10 mouse cellular contexts compared by ENCODE assay signal in genomic region chr6:13152062-13152640, GRCm38 (mm10).
DNase-seq lines count a peak whose midpoint lies in the region; ATAC-seq and TF ChIP-seq lines count a peak whose summit lies in the region.
"Had no signal": no experiment of that assay in that cellular context is flagged by ENCODE, and none has a peak within 500 bp of the region (broad histone marks: within the 10 kb centered on the region; RNA-seq: fewer than 3 reads in every experiment).

No protein-coding gene starts in this region.

- no peaks in the 10 kb centered on the region for H3K27me3 ChIP-seq in cerebellum, adult 2 months (ENCODE audit: control insufficient read depth, insufficient read depth, low read length)
- H3K27me3 ChIP-seq in neural tube, embryonic 15.5 days (replicated peaks): no peaks in the 10 kb centered on the region
- H3K27me3 ChIP-seq: embryonic facial prominence, embryonic 13.5 days; lung, embryonic 15.5 days had no signal

- H3K9ac ChIP-seq in neural tube, embryonic 15.5 days (replicated peaks): no peak overlapping the region
- H3K9ac ChIP-seq: embryonic facial prominence, embryonic 13.5 days; lung, embryonic 15.5 days had no signal

- intact Hi-C loops in heart, postnatal 14 days (cut with DNase I): loop anchor here (5.0 kb wide), 2 partner anchors 400 to 835 kb away; no protein-coding TSS in a partner anchor
- intact Hi-C loops in gastrocnemius, postnatal 36 days (cut with DNase I): no loop called here

- H3K4me3 ChIP-seq in cerebellum, adult 2 months (replicated peaks; ENCODE audit: insufficient read depth, low read depth, low read length): no peak overlapping the region
- H3K4me3 ChIP-seq in neural tube, embryonic 15.5 days (replicated peaks): no peak overlapping the region
- H3K4me3 ChIP-seq: embryonic facial prominence, embryonic 13.5 days; lung, embryonic 15.5 days had no signal

- no peak overlapping the region for H3K27ac ChIP-seq in cerebellum, adult 2 months (ENCODE audit: insufficient read depth, low read length)
- H3K27ac ChIP-seq in neural tube, embryonic 15.5 days (replicated peaks): no peak overlapping the region
- H3K27ac ChIP-seq: embryonic facial prominence, embryonic 13.5 days; lung, embryonic 15.5 days had no signal

- DNase-seq in layer of hippocampus, adult 11-12 months (ENCODE audit: low spot score): peak; percentile 55
- DNase-seq in layer of hippocampus, adult 9-11 months: no peak
- DNase-seq in MEL-GATA-1-ER (ENCODE audit: extremely low read depth, low read depth): peak; percentile 7
- DNase-seq in cerebellum, adult 2 months: peak in 1 of 2 experiments; percentile 15
- DNase-seq in heart, postnatal 14 days: peak; percentile 10 to 42
- peak; percentile 37 to 65 for DNase-seq in left cerebral cortex, adult 18-20 months (ENCODE audit: low spot score in 2 of 2)
- no peak for DNase-seq in gastrocnemius, postnatal 36 days

- TF ChIP-seq CTCF in cerebellum, adult 2 months (IDR thresholded peaks at IDR 0.05; ENCODE audit: borderline replicate concordance, insufficient read depth, low read depth, low read length): peak; percentile 40; the same call in 1 of the 2 replicates

- ATAC-seq in neural tube, embryonic 15.5 days (ENCODE audit: low FRiP score): peak; percentile 65

- H3K4me1 ChIP-seq in cerebellum, adult 2 months (ENCODE audit: control insufficient read depth, insufficient read depth, low read length): no peaks in the 10 kb centered on the region
- H3K4me1 ChIP-seq in neural tube, embryonic 15.5 days: no peaks in the 10 kb centered on the region
- H3K4me1 ChIP-seq: embryonic facial prominence, embryonic 13.5 days; lung, embryonic 15.5 days had no signal

- H3K36me3 ChIP-seq in neural tube, embryonic 15.5 days: no peaks in the 10 kb centered on the region
- H3K36me3 ChIP-seq: embryonic facial prominence, embryonic 13.5 days; lung, embryonic 15.5 days had no signal

- TF ChIP-seq POLR2A in cerebellum, adult 2 months (IDR thresholded peaks at IDR 0.05; ENCODE audit: borderline replicate concordance, insufficient read depth, low read length): no peak

- H3K4me2 ChIP-seq in neural tube, embryonic 15.5 days: no peak overlapping the region
- H3K4me2 ChIP-seq: embryonic facial prominence, embryonic 13.5 days; lung, embryonic 15.5 days had no signal

- WGBS in cerebellum, adult 2 months: 95% methylated on average over 1 of the region's 1 CpGs
- WGBS in neural tube, embryonic 15.5 days: 43% methylated on average over 1 of the region's 1 CpGs

- no peaks in the 10 kb centered on the region for H3K9me3 ChIP-seq in neural tube, embryonic 15.5 days (replicated peaks)
- H3K9me3 ChIP-seq: embryonic facial prominence, embryonic 13.5 days; lung, embryonic 15.5 days had no signal

Comparison
In these comparisons a context has a peak if more than half of its experiments do, and no peak if none do; other contexts are left out.
1. DNase-seq: peak in layer of hippocampus, adult 11-12 months (single experiment), MEL-GATA-1-ER (single experiment), heart, postnatal 14 days (2 of 2) and left cerebral cortex, adult 18-20 months (2 of 2); none in layer of hippocampus, adult 9-11 months (single experiment) and gastrocnemius, postnatal 36 days (0 of 2).